Mouse (Mus musculus) heart, embryonic 15.5 days (tissue): Measurements from ENCODE around the gene Knl1. TPM values are rescaled to one million over a fixed set of nuclear protein-coding genes. Genes with fewer than 3 reads are reported as not detected.
A peak's percentile ranks its signal among the peaks of the same experiment; 100 is the strongest.

ENCODE experiments used
- ATAC-seq: fragments of 200-750 bp; cut with Nextera tagmentation; replicated peaks from 2 replicates; pipeline ENCODE4 v1.8.0; 2017; ENCODE audit warnings: low read depth, moderate TSS enrichment; ENCODE audit not compliant: insufficient number of reproducible peaks, insufficient read depth, low FRiP score
- H3K27ac ChIP-seq: fragments of 300-500 bp; sonication (generic); 2 replicates; pipeline ENCODE4 v1.5.1; 2015; ENCODE audit warnings: mild to moderate bottlenecking, inconsistent platforms
- H3K27me3 ChIP-seq: fragments of 300-500 bp; sonication (generic); 2 replicates; pipeline ENCODE4 v1.6.1; 2015; ENCODE audit warnings: inconsistent platforms
- H3K36me3 ChIP-seq: fragments of 300-500 bp; sonication (generic); 2 replicates; pipeline ENCODE4 v1.6.1; 2015; ENCODE audit warnings: mild to moderate bottlenecking, inconsistent platforms
- H3K4me1 ChIP-seq: fragments of 300-500 bp; sonication (generic); replicated peaks from 2 replicates; pipeline ENCODE4 v1.6.1; 2015; ENCODE audit warnings: inconsistent platforms
- H3K4me2 ChIP-seq: fragments of 300-500 bp; sonication (generic); 2 replicates; pipeline ENCODE4 v1.6.1; 2015; ENCODE audit warnings: inconsistent platforms, mild to moderate bottlenecking, moderate library complexity
- H3K4me3 ChIP-seq: fragments of 300-500 bp; sonication (generic); 2 replicates; pipeline ENCODE4 v1.5.1; 2015; ENCODE audit warnings: mild to moderate bottlenecking, inconsistent platforms
- H3K9ac ChIP-seq: fragments of 300-500 bp; sonication (generic); 2 replicates; pipeline ENCODE4 v1.6.1; 2015; ENCODE audit warnings: mild to moderate bottlenecking, inconsistent platforms
- H3K9me3 ChIP-seq: fragments of 300-500 bp; sonication (generic); replicated peaks from 2 replicates; pipeline ENCODE4 v1.6.1; 2016; ENCODE audit warnings: inconsistent platforms
- WGBS: fragments of 180-500 bp; shearing (Covaris S2); methylation state at CpG from one replicate; pipeline ENCODE4 v1.1.7; 2015; ENCODE audit warnings: mixed read lengths; 5-methylcytosine and 5-hydroxymethylcytosine counted together
- polyA plus RNA-seq: library from polyadenylated mRNA; unstranded; fragments of >200 nt; fragmentation: Nextera tagmentation; extraction: Ambion mirVana; gene quantifications from 2 replicates; pipeline ENCODE4 v1.2.1, GENCODE M21; 2015

Knl1 gene
- polyA plus RNA-seq, 1 experiment from 2014 or later = 36.2 TPM

DNA sequence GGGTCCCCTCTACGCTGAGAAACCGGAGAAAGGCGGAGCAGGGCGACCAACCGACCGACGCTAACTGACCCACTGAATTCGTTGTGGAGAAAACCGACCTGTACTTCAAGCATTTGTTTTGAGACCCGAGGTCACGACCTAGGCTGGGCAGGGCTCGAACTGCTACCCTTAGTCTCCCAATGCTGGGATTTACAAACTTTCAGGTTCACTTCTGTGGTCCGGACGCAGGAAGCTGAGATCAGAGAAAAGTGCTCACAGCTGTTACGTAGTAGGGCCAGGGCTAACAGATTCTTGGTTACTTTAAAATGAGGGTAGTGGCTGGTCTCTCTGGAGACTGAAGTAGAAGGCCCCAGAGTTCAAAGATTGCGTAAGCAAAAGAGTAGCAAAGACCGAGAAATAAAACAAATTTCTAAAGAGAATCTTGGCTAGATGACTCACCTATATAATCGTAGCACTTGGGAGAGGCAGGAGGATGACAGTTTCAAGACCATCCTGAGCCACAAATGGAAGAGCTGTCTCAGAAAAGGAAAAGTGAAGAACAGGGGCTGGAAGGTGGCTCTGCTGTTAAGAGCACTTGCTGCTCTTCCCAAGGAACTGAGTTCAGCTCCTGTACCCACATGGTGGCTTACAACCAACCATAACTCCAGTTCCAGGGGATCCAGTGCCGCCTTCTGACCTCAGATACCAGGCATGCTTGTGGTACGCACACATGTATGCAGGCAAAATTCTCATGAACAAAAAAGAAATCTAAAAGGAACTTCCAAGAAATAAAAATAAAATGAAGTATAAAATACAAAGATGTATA, 66.4 kb downstream of the Knl1 start:
- peak overlapping the region; percentile 94; the same call in 1 of the 2 replicates for H3K27ac ChIP-seq
- H3K4me3 ChIP-seq = peak overlapping the region; percentile 80
- no peak for ATAC-seq
- peak overlapping the region; percentile 69 for H3K9ac ChIP-seq
- 9% methylated on average over 20 of the region's 20 CpGs for WGBS
- H3K4me1 ChIP-seq = peaks cover 16% of the 10 kb centered on the region
- H3K27me3 ChIP-seq = no peaks in the 10 kb centered on the region
- no peaks in the 10 kb centered on the region for H3K9me3 ChIP-seq
- 0 out of 2 replicates have a peak, but pooled peaks cover 6% of the 10 kb centered on the region for H3K36me3 ChIP-seq
- peak overlapping the region; percentile 98 for H3K4me2 ChIP-seq

DNA sequence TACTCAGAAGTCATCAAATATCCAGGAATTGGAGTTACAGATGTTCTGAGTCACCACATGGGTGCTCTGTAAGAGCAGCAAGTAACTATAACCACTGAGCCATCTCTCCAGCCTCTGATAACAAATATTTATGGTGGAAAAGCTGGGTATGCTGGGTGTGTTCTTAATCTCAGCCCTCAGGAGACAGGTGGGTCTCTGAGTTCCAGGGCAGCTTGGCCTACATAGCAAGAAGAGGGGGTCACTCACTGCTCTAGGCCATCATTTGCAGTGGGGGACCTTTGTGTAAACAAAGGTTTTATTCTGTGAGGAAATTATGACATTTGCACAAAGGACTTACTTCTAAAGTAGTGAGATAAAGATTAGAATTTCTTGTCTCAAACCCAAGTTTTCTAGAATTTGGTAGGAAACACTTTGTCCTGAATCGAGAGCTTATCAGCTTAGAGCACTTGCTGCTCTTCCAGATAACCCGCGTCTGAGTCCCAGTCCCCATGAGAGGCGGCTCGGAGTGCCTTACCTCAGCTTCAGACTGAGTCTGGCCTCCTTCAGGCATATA, 89.5 kb downstream of the Knl1 start:
- no peaks in the 10 kb centered on the region for H3K9me3 ChIP-seq
- no peak overlapping the region for H3K4me2 ChIP-seq
- no peaks in the 10 kb centered on the region for H3K4me1 ChIP-seq
- no peaks in the 10 kb centered on the region for H3K27me3 ChIP-seq
- H3K9ac ChIP-seq = no peak overlapping the region
- no peak overlapping the region for H3K4me3 ChIP-seq
- H3K27ac ChIP-seq = no peak overlapping the region
- WGBS = 37% methylated on average over 5 of the region's 5 CpGs
- H3K36me3 ChIP-seq = peaks cover 68% of the 10 kb centered on the region
- no peak for ATAC-seq

DNA sequence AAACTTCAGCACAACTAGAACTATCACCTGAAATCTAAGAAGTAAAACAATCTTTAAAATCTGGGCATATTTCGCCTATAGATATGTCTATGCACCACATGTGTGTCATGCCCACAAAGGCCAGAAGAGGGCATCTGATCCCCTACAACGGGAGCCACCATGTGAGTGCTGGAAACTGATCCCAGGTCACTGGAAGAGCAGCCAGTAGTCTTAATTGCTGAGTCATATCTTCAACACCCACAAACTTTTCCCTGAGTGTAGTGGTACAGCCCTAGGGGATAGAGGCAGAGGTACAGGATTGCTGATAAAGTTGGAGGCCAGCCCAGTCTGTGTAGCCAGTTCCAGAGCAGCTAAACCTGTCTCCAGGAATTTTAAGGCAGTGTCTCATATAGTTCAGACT, 98.3 kb downstream of the Knl1 start:
- H3K4me3 ChIP-seq = no peak overlapping the region
- H3K36me3 ChIP-seq = peaks cover 82% of the 10 kb centered on the region
- no peak overlapping the region for H3K4me2 ChIP-seq
- no peaks in the 10 kb centered on the region for H3K4me1 ChIP-seq
- H3K9me3 ChIP-seq = no peaks in the 10 kb centered on the region
- no peak for ATAC-seq
- no peak overlapping the region for H3K9ac ChIP-seq
- no peaks in the 10 kb centered on the region for H3K27me3 ChIP-seq
- no peak overlapping the region for H3K27ac ChIP-seq
- WGBS = 87% methylated on average over 2 of the region's 2 CpGs

DNA sequence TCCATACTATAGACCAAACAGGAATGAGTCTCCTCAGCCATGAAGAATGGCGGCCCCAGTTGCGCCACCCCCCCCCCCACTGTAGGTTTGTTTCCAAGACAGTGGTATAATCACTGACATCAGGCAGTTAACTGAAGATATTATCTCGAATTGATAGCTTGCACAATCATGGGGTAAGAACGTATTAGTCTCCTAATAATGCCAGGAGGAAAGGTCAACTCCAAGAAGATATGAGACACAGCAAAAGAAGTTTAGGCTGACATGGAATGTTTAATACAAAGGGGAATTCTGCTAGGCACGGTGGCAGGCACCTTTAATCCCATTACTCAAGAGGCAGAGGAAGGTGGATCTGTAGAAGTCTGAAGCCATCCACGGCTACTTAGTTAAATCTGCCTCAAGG, 99.5 kb downstream of the Knl1 start:
- Histone ChIP-seq H3K27me3 (no peaks in the 10 kb centered on the region), H3K9ac (no peak overlapping the region), H3K36me3 (peaks cover 83% of the 10 kb centered on the region), H3K4me2 (no peak overlapping the region), H3K9me3 (no peaks in the 10 kb centered on the region), H3K4me3 (no peak overlapping the region), H3K27ac (no peak overlapping the region), H3K4me1 (no peaks in the 10 kb centered on the region)
- WGBS = 79% methylated on average over 6 of the region's 6 CpGs
- no peak for ATAC-seq

DNA sequence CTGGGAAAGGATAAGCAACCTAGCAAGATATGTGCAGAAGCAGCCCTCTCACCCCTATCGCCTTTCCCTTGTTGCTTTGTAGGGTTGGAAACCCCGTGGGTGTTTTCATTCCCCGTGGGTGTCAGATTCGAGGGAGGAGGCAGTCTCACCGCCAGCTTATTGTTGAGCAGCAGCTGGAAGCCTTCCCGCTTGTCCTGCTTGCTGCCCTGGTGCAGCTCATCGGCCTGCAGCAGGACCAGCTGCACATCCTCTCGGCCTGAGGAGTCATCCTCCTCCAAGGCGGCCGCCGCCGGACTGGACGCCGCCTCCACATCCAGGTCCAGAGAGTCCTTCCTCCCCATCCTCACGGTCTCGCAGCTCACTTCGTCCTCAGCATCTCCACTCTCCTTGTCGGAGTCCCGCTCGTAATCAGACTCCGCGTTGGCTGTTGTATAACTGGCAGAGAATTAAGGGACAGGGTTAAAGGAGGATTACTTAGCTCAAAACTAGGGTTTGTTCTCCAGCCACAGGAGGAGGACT, 100.3 kb downstream of the Knl1 start:
- H3K4me3 ChIP-seq = no peak overlapping the region
- peaks cover 83% of the 10 kb centered on the region for H3K36me3 ChIP-seq
- H3K9ac ChIP-seq = no peak overlapping the region
- 69% methylated on average over 22 of the region's 22 CpGs for WGBS
- no peak overlapping the region for H3K4me2 ChIP-seq
- no peak overlapping the region for H3K27ac ChIP-seq
- H3K9me3 ChIP-seq = no peaks in the 10 kb centered on the region
- no peaks in the 10 kb centered on the region for H3K27me3 ChIP-seq
- 0 out of 2 replicates have a peak, but pooled peaks have one; percentile 39 for ATAC-seq
- H3K4me1 ChIP-seq = no peaks in the 10 kb centered on the region

DNA sequence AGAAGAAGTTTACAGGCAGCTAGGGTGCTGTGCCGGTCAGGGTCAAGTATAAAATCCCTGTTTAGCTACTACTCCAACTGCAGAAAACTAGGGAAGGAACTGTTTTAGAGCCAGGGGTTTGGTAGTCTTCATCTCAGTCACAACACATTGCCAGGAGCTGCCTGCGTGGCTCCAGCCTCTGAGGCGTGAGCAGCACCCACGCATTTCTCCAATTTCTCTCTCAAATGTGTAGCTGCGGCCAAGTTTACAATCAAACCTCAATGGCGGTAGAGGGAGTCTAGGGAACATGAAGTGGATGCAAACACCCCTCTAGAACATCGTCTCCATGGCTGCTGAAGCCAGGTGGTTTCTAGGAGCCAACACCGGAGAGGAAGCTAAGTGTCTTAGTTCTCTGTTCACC, 100.9 kb downstream of the Knl1 start:
- no peaks in the 10 kb centered on the region for H3K4me1 ChIP-seq
- no peaks in the 10 kb centered on the region for H3K9me3 ChIP-seq
- WGBS = 83% methylated on average over 8 of the region's 8 CpGs
- no peak for ATAC-seq
- no peak overlapping the region for H3K4me3 ChIP-seq
- no peak overlapping the region for H3K27ac ChIP-seq
- no peaks in the 10 kb centered on the region for H3K27me3 ChIP-seq
- peaks cover 84% of the 10 kb centered on the region for H3K36me3 ChIP-seq
- no peak overlapping the region for H3K4me2 ChIP-seq
- H3K9ac ChIP-seq = no peak overlapping the region

DNA sequence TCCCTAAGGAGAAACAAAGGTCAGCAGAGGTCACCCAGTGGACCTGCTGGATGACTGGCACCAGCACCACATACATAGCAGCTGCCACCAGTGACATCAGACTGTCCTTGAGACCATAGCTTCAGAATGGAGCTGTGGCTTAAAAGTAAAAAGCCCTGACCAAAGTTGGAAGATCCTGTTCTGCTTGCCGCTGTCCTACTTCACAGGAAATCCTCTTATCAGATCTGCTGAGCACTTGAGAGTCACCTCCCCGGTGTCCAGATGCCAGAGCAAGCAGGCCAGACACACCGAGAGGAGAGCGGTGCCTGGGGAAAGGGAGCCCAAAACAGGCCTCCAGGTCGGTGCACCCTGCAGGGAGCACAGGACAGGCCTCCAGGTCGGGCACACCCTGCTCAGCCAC, 105.3 kb downstream of the Knl1 start:
- H3K27ac ChIP-seq = no peak overlapping the region
- H3K36me3 ChIP-seq = peaks cover 68% of the 10 kb centered on the region
- no peaks in the 10 kb centered on the region for H3K9me3 ChIP-seq
- H3K4me3 ChIP-seq = no peak overlapping the region
- no peaks in the 10 kb centered on the region for H3K27me3 ChIP-seq
- H3K9ac ChIP-seq = no peak overlapping the region
- H3K4me2 ChIP-seq = no peak overlapping the region
- peaks cover 12% of the 10 kb centered on the region for H3K4me1 ChIP-seq
- WGBS = 50% methylated on average over 6 of the region's 6 CpGs
- ATAC-seq = no peak

DNA sequence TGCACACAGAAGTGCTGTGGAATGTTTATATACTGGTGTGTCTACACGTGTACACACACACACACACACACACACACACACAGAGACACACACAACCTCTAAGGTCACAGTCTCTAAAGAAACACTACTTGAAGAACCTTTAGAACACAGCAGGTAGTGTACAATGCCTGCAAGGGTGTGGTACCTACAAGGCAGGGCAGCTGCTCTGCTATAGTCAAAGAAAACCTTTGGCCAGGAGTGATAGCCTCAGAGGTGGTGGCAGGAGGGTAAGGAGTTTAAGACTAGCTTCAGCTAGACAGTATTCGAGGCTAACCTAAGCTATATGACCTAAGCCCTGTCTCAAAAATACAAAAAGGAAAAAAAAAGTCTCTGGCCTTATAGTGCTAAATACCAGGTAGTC, 107.8 kb downstream of the Knl1 start:
- 86% methylated on average over 2 of the region's 2 CpGs for WGBS
- Histone ChIP-seq H3K4me2 (no peak overlapping the region), H3K4me3 (no peak overlapping the region), H3K27ac (no peak overlapping the region), H3K9ac (no peak overlapping the region), H3K4me1 (peaks cover 15% of the 10 kb centered on the region), H3K27me3 (no peaks in the 10 kb centered on the region), H3K9me3 (no peaks in the 10 kb centered on the region), H3K36me3 (peaks cover 45% of the 10 kb centered on the region)
- ATAC-seq = no peak

Other genes starting within 250 kb of the Knl1 start
- gene Knstrn, start 233.1 kb upstream of the Knl1 start, polyA plus RNA-seq = 89.0 and 92.2 TPM in 2 replicates
- 80.6 and 87.9 TPM in 2 replicates for gene Ivd, start 185.2 kb upstream of the Knl1 start, polyA plus RNA-seq
- gene Bahd1, start 146.7 kb upstream of the Knl1 start, polyA plus RNA-seq = 3.3 and 5.1 TPM in 2 replicates
- gene Chst14, start 120.6 kb upstream of the Knl1 start, polyA plus RNA-seq = 16.5 and 20.5 TPM in 2 replicates
- gene Ccdc32, start 17.7 kb upstream of the Knl1 start, polyA plus RNA-seq = 16.8 and 17.7 TPM in 2 replicates
- gene Rpusd2, start 12.3 kb upstream of the Knl1 start, polyA plus RNA-seq = 2.9 and 3.8 TPM in 2 replicates
- gene Rad51, start 65.7 kb downstream of the Knl1 start, polyA plus RNA-seq = 21.8 and 28.0 TPM in 2 replicates
- gene Rmdn3, start 109.9 kb downstream of the Knl1 start, polyA plus RNA-seq = 23.0 and 26.2 TPM in 2 replicates
- gene Gchfr, start 120.7 kb downstream of the Knl1 start, polyA plus RNA-seq = 4.5 and 5.9 TPM in 2 replicates
- gene Gm14137, start 127.4 kb downstream of the Knl1 start, polyA plus RNA-seq = 0.29 and 0.34 TPM in 2 replicates
- gene Zfyve19, start 161.5 kb downstream of the Knl1 start, polyA plus RNA-seq = 29.7 and 36.3 TPM in 2 replicates
- 12.4 and 12.5 TPM in 2 replicates for gene Dnajc17, start 161.7 kb downstream of the Knl1 start, polyA plus RNA-seq
- not detected in 2 replicates for gene Ppp1r14d, start 182.8 kb downstream of the Knl1 start, polyA plus RNA-seq
- 1.2 and 5.6 TPM in 2 replicates for gene Spint1, start 190.2 kb downstream of the Knl1 start, polyA plus RNA-seq
- gene Rhov, start 224.2 kb downstream of the Knl1 start, polyA plus RNA-seq = 0.44 and 2.2 TPM in 2 replicates
- 10.3 and 14.7 TPM in 2 replicates for gene Vps18, start 241.6 kb downstream of the Knl1 start, polyA plus RNA-seq